Mouse (Mus musculus) liver, embryonic 14.5 days (tissue): ENCODE results near the gene Acan. TPM values are rescaled to one million over a fixed set of nuclear protein-coding genes. Genes with fewer than 3 reads are reported as not detected.

Experiments used
- ATAC-seq: fragments of 200-750 bp; cut with Nextera tagmentation; 2 replicates; pipeline ENCODE4 v1.8.0; 2017; ENCODE audit warnings: moderate number of reproducible peaks, mild to moderate bottlenecking, moderate library complexity; ENCODE audit not compliant: insufficient read depth
- DNase-seq, 3 experiments: peaks; one replicate each; pipeline ENCODE4 v3.0.0-alpha.2; 2012 to 2013; ENCODE audit warnings: low read depth in 3 of 3, low spot score in 3 of 3
- H3K27ac ChIP-seq: fragments of 300-500 bp; sonication (generic); 2 replicates; pipeline ENCODE4 v1.5.1; 2014; ENCODE audit warnings: moderate library complexity, mild to moderate bottlenecking, control low read depth, inconsistent platforms
- H3K27me3 ChIP-seq: fragments of 300-500 bp; sonication (generic); 2 replicates; pipeline ENCODE4 v1.6.1; 2014; ENCODE audit warnings: mild to moderate bottlenecking, low read length, moderate library complexity; ENCODE audit not compliant: control insufficient read depth, insufficient read depth
- H3K36me3 ChIP-seq: fragments of 300-500 bp; sonication (generic); replicated peaks from 2 replicates; pipeline ENCODE4 v1.6.1; 2014; ENCODE audit warnings: low read depth; ENCODE audit not compliant: control insufficient read depth, insufficient read depth
- H3K4me1 ChIP-seq, 2 experiments: fragments of 200-500 bp in 1 of 2; fragments of 300-500 bp in 1 of 2; sonication (generic) in 1 of 2; replicated peaks; 2 replicates each; pipeline ENCODE4 v1.6.1; 2012 to 2014; ENCODE audit warnings: antibody characterized with exemption in 1 of 2, inconsistent platforms in 1 of 2, low read length in 1 of 2; ENCODE audit not compliant: control insufficient read depth in 2 of 2, insufficient read depth in 2 of 2
- H3K4me2 ChIP-seq: fragments of 300-500 bp; sonication (generic); 2 replicates; pipeline ENCODE4 v1.6.1; 2014; ENCODE audit warnings: low read depth, mild to moderate bottlenecking, control low read depth, moderate library complexity
- H3K4me3 ChIP-seq, 2 experiments: fragments of 200-500 bp in 1 of 2; fragments of 300-500 bp in 1 of 2; sonication (generic) in 1 of 2; 2 replicates each; pipeline ENCODE4 v1.5.1; 2012 to 2014; ENCODE audit warnings: low read depth in 2 of 2, low read length in 2 of 2, mild to moderate bottlenecking in 2 of 2, control low read depth in 1 of 2, inconsistent platforms in 1 of 2, moderate library complexity in 1 of 2; ENCODE audit not compliant: insufficient read depth in 1 of 2
- H3K9ac ChIP-seq: fragments of 300-500 bp; sonication (generic); replicated peaks from 2 replicates; pipeline ENCODE4 v1.6.1; 2014; ENCODE audit warnings: mild to moderate bottlenecking, control low read depth, moderate library complexity
- H3K9me3 ChIP-seq: fragments of 300-500 bp; sonication (generic); 2 replicates; pipeline ENCODE4 v1.6.1; 2016; ENCODE audit warnings: low read length, mixed read lengths; ENCODE audit not compliant: control insufficient read depth
- CTCF ChIP-seq: IDR thresholded peaks from 2 replicates; pipeline ENCODE4 v1.5.1; 2016; ENCODE audit warnings: antibody characterized with exemption, low read depth, control low read depth
- EP300 ChIP-seq: IDR thresholded peaks from 2 replicates; pipeline ENCODE4 v1.6.1; 2016; ENCODE audit warnings: antibody characterized with exemption, low read depth
- WGBS: fragments of 180-500 bp; shearing (Covaris S2); extraction: QIAGEN DNeasy Blood & Tissue Kit; methylation state at CpG from one replicate; pipeline ENCODE4 v1.1.7; 2014; ENCODE audit not compliant: insufficient replicate concordance; 5-methylcytosine and 5-hydroxymethylcytosine counted together
- polyA plus RNA-seq, 2 experiments: library from polyadenylated mRNA; depleted of rRNA in 1 of 2; stranded (reverse) in 1 of 2; unstranded in 1 of 2; fragments of >200 nt; fragmentation: Nextera tagmentation in 1 of 2; extraction: Ambion mirVana in 1 of 2; gene quantifications; 2 replicates each; pipeline versions ENCODE4 v1.2.1 to v1.2.3; 2012 to 2014

Gene Acan
- polyA plus RNA-seq, 2 experiments: 0.04 TPM; not detected in 1

DNA sequence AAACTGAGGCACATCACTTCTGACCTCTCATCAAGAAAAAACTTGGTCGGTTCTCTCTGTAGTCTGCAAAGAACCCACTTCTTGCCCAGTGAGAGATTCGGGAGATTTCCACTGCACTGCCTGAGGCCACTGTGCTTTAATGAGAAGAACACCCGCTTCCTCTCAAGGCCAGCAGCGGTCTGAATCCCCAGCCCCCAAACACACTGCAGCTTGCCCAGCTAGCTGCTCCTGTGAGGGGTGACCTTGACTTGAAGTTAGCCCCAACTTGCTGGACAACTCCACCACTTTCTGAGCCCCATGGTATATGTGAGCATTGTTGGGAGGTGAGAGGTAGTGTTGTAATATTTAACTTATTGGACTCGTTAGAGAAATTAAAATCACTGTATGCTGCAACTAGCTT, 1.2 kb upstream of the Acan start:
- DNase-seq (no peak), ATAC-seq (no peak)
- Histone ChIP-seq H3K4me3 (no peak overlapping the region), H3K27me3 (peaks cover 40% of the 10 kb centered on the region), H3K36me3 (no peaks in the 10 kb centered on the region), H3K4me1 (no peaks in the 10 kb centered on the region), H3K9me3 (no peaks in the 10 kb centered on the region), H3K9ac (no peak overlapping the region), H3K4me2 (no peak overlapping the region), H3K27ac (no peak overlapping the region)
- 16% methylated on average over 5 of the region's 5 CpGs for WGBS
- no peak for TF ChIP-seq CTCF
- TF ChIP-seq EP300: no peak

DNA sequence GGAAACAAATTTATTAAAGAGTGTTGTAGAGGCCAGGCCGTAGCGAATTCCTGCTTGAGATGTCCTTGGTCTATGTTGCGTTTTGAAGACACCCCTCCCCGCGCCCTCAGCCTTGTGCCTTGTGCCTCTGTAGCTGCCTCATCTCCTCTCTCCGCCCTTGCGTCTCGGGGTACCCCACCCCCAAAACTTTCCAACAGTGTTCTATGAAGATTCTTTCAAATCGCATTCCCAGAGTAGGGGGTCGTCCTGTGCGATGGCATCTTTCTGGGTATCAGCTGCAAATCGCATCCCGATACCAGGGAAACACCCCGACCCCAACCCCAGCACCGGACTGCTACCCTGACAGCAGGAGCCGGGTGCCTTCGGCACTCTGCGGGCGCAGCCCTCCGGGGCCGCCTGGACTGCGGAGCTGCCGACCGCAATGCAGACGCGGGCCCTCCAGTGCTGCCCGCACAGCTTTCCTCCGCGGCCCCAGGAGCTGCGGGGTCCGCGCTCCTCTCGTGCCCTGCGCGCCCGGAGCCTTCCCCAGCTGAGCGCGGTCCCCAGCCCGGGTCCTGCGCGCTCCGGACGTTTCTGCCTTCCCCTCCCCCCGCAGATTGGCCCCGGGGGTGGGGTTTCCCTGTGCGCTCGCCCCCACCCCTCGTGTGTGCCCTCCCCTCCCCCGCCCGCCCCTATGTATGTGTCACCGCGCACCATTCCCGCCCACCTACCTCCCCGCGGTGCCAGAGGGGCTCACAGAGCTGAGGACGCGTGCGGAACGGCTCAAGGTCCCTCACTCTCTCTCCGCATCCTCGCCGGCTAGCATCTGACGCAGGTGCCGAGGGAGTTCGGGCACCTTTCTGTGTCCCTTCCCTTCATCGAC, 531 bp upstream of the Acan start:
- TF ChIP-seq CTCF: no peak
- TF ChIP-seq EP300: no peak
- WGBS: 3% methylated on average over 66 of the region's 66 CpGs
- H3K27me3 ChIP-seq: peaks cover 40% of the 10 kb centered on the region
- no peak for DNase-seq
- ATAC-seq: no peak
- H3K4me3 ChIP-seq: no peak overlapping the region
- no peaks in the 10 kb centered on the region for H3K9me3 ChIP-seq
- no peaks in the 10 kb centered on the region for H3K36me3 ChIP-seq
- no peaks in the 10 kb centered on the region for H3K4me1 ChIP-seq
- no peak overlapping the region for H3K27ac ChIP-seq
- no peak overlapping the region for H3K9ac ChIP-seq
- H3K4me2 ChIP-seq: no peak overlapping the region

DNA sequence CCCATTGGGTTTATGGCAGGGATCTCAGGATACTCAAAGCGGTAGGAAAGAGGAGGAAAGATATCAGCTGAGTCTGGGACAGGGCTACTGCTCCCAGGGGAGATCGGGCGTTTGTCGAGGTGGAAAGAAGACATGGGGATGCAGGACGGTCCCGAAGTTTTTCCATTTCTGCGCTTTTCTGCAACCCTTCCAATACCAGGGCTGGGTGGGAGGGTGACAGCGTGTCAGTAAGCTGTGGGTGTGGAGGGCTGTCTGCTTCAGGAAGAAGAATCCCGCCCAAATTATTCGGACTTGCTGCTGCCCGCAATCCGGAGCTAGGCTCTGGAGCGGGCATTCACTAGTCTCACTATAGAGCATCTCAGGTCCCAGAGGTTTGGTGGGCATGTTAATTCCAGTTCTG, 828 bp downstream of the Acan start:
- H3K27ac ChIP-seq: no peak overlapping the region
- H3K4me3 ChIP-seq: no peak overlapping the region
- ATAC-seq (no peak), DNase-seq (no peak)
- WGBS: 17% methylated on average over 13 of the region's 13 CpGs
- no peak overlapping the region for H3K4me2 ChIP-seq
- no peaks in the 10 kb centered on the region for H3K36me3 ChIP-seq
- peaks cover 40% of the 10 kb centered on the region for H3K27me3 ChIP-seq
- H3K4me1 ChIP-seq: no peaks in the 10 kb centered on the region
- H3K9me3 ChIP-seq: no peaks in the 10 kb centered on the region
- TF ChIP-seq EP300: no peak
- H3K9ac ChIP-seq: no peak overlapping the region

DNA sequence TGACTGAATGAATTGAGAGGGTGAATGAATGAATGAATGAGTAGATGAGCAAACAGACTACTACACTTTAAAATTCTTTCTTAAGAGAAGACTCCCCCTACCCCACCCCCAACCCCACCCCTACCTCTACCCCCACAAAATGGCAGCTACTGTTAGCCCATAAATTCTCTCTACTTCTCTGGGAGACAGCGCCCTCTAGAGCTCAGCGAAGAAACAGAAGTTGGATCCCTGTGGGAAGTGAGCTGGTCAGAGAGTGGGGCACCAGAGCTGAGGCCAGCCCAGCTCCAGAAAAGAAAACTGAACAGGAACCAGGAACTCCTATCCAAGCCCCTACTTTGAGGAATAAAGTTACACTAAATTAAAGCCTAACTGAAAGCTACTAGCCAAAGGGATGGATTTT, 5.3 kb downstream of the Acan start:
- TF ChIP-seq CTCF: peak; percentile 35
- no peak for TF ChIP-seq EP300
- H3K4me3 ChIP-seq: no peak overlapping the region
- DNase-seq: no peak
- H3K27ac ChIP-seq: no peak overlapping the region
- H3K9me3 ChIP-seq: no peaks in the 10 kb centered on the region
- 20% methylated on average over 2 of the region's 2 CpGs for whole genome bisulfite sequencing
- H3K27me3 ChIP-seq: peaks cover 22% of the 10 kb centered on the region
- ATAC-seq: no peak
- no peak overlapping the region for H3K9ac ChIP-seq
- no peaks in the 10 kb centered on the region for H3K36me3 ChIP-seq
- no peaks in the 10 kb centered on the region for H3K4me1 ChIP-seq
- no peak overlapping the region for H3K4me2 ChIP-seq

DNA sequence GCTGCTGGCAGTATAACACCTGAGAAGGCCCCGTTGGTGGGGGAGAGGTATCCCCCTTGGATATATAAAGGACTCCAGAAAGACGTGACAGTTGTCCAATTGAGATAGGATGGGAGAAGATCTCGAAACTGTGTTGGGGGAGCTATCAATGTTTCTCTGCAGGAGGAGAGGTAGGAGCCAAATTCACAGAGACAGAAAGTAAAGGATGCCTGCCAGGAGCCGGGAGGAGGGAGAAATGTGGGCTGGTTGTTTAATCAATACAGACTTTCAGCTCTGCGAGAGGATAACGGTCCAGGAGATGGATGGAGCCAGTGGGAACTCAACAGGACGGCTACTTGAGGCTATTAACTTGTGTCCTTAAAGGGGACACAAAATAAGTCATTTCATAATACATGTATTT, 14.2 kb downstream of the Acan start:
- DNase-seq (no peak), ATAC-seq (no peak)
- no peaks in the 10 kb centered on the region for H3K36me3 ChIP-seq
- no peak overlapping the region for H3K4me3 ChIP-seq
- 38% methylated on average over 7 of the region's 7 CpGs for WGBS
- no peak overlapping the region for H3K9ac ChIP-seq
- H3K4me1 ChIP-seq: no peaks in the 10 kb centered on the region
- H3K4me2 ChIP-seq: no peak overlapping the region
- H3K9me3 ChIP-seq: no peaks in the 10 kb centered on the region
- TF ChIP-seq EP300: no peak
- TF ChIP-seq CTCF: no peak
- no peaks in the 10 kb centered on the region for H3K27me3 ChIP-seq
- H3K27ac ChIP-seq: no peak overlapping the region
